Mouse (Mus musculus): ENCODE results near the gene Rasd2. TPM values are rescaled to one million over a fixed set of nuclear protein-coding genes. Genes with fewer than 3 reads are reported as not detected.

The Rasd2 gene
- polyA plus RNA-seq, 1 experiment from 2014 or later = 0.05 TPM

- no peaks in the 10 kb centered on the region; the same call in none of the 2 replicates for H3K4me1 ChIP-seq (replicated peaks; ENCODE audit: control insufficient read depth, insufficient read depth, low read length)
- H3K4me3 ChIP-seq (ENCODE audit: low read depth, low read length) = peak overlapping the region; percentile 51
- no peaks in the 10 kb centered on the region for H3K36me3 ChIP-seq (ENCODE audit: control insufficient read depth, insufficient read depth, low read length)
- no peaks in the 10 kb centered on the region for H3K9me3 ChIP-seq (ENCODE audit: control insufficient read depth, low read length)
- DNase-seq (ENCODE audit: low spot score) (no peak), ATAC-seq (replicated peaks; ENCODE audit: low FRiP score) (peak; percentile 44; the same call in 1 of the 2 replicates)
- peak overlapping the region; percentile 93 for H3K4me2 ChIP-seq
- under 1% methylated on average over 36 of the region's 36 CpGs for WGBS
- H3K27me3 ChIP-seq (replicated peaks; ENCODE audit: control insufficient read depth, insufficient read depth, low read length) = peaks cover 64% of the 10 kb centered on the region
- no peak overlapping the region for H3K27ac ChIP-seq (ENCODE audit: low read depth, low read length)
- no peak overlapping the region for H3K9ac ChIP-seq (ENCODE audit: low read depth, low read length)
Observed at GRCm38 (mm10) chr8:75213307-75213651, 465 bp upstream of the Rasd2 start.

- peaks cover 64% of the 10 kb centered on the region for H3K27me3 ChIP-seq (replicated peaks; ENCODE audit: control insufficient read depth, insufficient read depth, low read length)
- H3K4me3 ChIP-seq (ENCODE audit: low read depth, low read length) = no peak overlapping the region
- DNase-seq (ENCODE audit: low spot score) = no peak
- no peaks in the 10 kb centered on the region; the same call in none of the 2 replicates for H3K4me1 ChIP-seq (replicated peaks; ENCODE audit: control insufficient read depth, insufficient read depth, low read length)
- no peaks in the 10 kb centered on the region for H3K9me3 ChIP-seq (ENCODE audit: control insufficient read depth, low read length)
- no peak overlapping the region for H3K9ac ChIP-seq (ENCODE audit: low read depth, low read length)
- H3K27ac ChIP-seq (ENCODE audit: low read depth, low read length) = no peak overlapping the region
- WGBS = 50% methylated on average over 1 of the region's 1 CpGs
- no peaks in the 10 kb centered on the region for H3K36me3 ChIP-seq (ENCODE audit: control insufficient read depth, insufficient read depth, low read length)
- H3K4me2 ChIP-seq = no peak overlapping the region
- ATAC-seq (replicated peaks; ENCODE audit: low FRiP score) = no peak
Observed at GRCm38 (mm10) chr8:75215046-75215445, 1.3 kb downstream of the Rasd2 start.

- peaks cover 60% of the 10 kb centered on the region for H3K27me3 ChIP-seq (replicated peaks; ENCODE audit: control insufficient read depth, insufficient read depth, low read length)
- no peak overlapping the region for H3K9ac ChIP-seq (ENCODE audit: low read depth, low read length)
- no peak overlapping the region for H3K4me2 ChIP-seq
- no peak for DNase-seq (ENCODE audit: low spot score)
- ATAC-seq (replicated peaks; ENCODE audit: low FRiP score) = no peak
- H3K9me3 ChIP-seq (ENCODE audit: control insufficient read depth, low read length) = no peaks in the 10 kb centered on the region
- no peaks in the 10 kb centered on the region for H3K36me3 ChIP-seq (ENCODE audit: control insufficient read depth, insufficient read depth, low read length)
- WGBS = 25% methylated on average over 5 of the region's 5 CpGs
- no peaks in the 10 kb centered on the region; the same call in none of the 2 replicates for H3K4me1 ChIP-seq (replicated peaks; ENCODE audit: control insufficient read depth, insufficient read depth, low read length)
- no peak overlapping the region for H3K27ac ChIP-seq (ENCODE audit: low read depth, low read length)
- H3K4me3 ChIP-seq (ENCODE audit: low read depth, low read length) = no peak overlapping the region
Observed at GRCm38 (mm10) chr8:75215931-75216330, 2.2 kb downstream of the Rasd2 start.

GRCm38 (mm10) chr8:75216886-75217285, 3.1 kb downstream of the Rasd2 start:
- ATAC-seq (replicated peaks; ENCODE audit: low FRiP score) = no peak
- DNase-seq (ENCODE audit: low spot score) = no peak
- no peak overlapping the region for H3K4me3 ChIP-seq (ENCODE audit: low read depth, low read length)
- no peak overlapping the region for H3K9ac ChIP-seq (ENCODE audit: low read depth, low read length)
- no peaks in the 10 kb centered on the region for H3K36me3 ChIP-seq (ENCODE audit: control insufficient read depth, insufficient read depth, low read length)
- WGBS = 81% methylated on average over 8 of the region's 8 CpGs
- H3K4me2 ChIP-seq = no peak overlapping the region
- H3K27ac ChIP-seq (ENCODE audit: low read depth, low read length) = no peak overlapping the region
- no peaks in the 10 kb centered on the region for H3K9me3 ChIP-seq (ENCODE audit: control insufficient read depth, low read length)
- H3K27me3 ChIP-seq (replicated peaks; ENCODE audit: control insufficient read depth, insufficient read depth, low read length) = peaks cover 52% of the 10 kb centered on the region
- no peaks in the 10 kb centered on the region; the same call in none of the 2 replicates for H3K4me1 ChIP-seq (replicated peaks; ENCODE audit: control insufficient read depth, insufficient read depth, low read length)

GRCm38 (mm10) chr8:75217969-75218368, 4.2 kb downstream of the Rasd2 start:
- H3K27me3 ChIP-seq (replicated peaks; ENCODE audit: control insufficient read depth, insufficient read depth, low read length) = peaks cover 41% of the 10 kb centered on the region
- no peaks in the 10 kb centered on the region; the same call in none of the 2 replicates for H3K4me1 ChIP-seq (replicated peaks; ENCODE audit: control insufficient read depth, insufficient read depth, low read length)
- 11% methylated on average over 4 of the region's 4 CpGs for WGBS
- H3K9ac ChIP-seq (ENCODE audit: low read depth, low read length) = no peak overlapping the region
- no peak overlapping the region for H3K4me3 ChIP-seq (ENCODE audit: low read depth, low read length)
- no peak for DNase-seq (ENCODE audit: low spot score)
- no peaks in the 10 kb centered on the region for H3K9me3 ChIP-seq (ENCODE audit: control insufficient read depth, low read length)
- no peak overlapping the region for H3K4me2 ChIP-seq
- ATAC-seq (replicated peaks; ENCODE audit: low FRiP score) = no peak
- no peak overlapping the region for H3K27ac ChIP-seq (ENCODE audit: low read depth, low read length)
- no peaks in the 10 kb centered on the region for H3K36me3 ChIP-seq (ENCODE audit: control insufficient read depth, insufficient read depth, low read length)

GRCm38 (mm10) chr8:75219877-75220738, 6.4 kb downstream of the Rasd2 start:
- H3K4me2 ChIP-seq = no peak overlapping the region
- H3K27me3 ChIP-seq (replicated peaks; ENCODE audit: control insufficient read depth, insufficient read depth, low read length) = peaks cover 20% of the 10 kb centered on the region
- no peak overlapping the region for H3K27ac ChIP-seq (ENCODE audit: low read depth, low read length)
- 59% methylated on average over 5 of the region's 5 CpGs for WGBS
- no peaks in the 10 kb centered on the region for H3K4me1 ChIP-seq (replicated peaks; ENCODE audit: control insufficient read depth, insufficient read depth, low read length)
- H3K9me3 ChIP-seq (ENCODE audit: control insufficient read depth, low read length) = no peaks in the 10 kb centered on the region
- H3K36me3 ChIP-seq (ENCODE audit: control insufficient read depth, insufficient read depth, low read length) = no peaks in the 10 kb centered on the region
- DNase-seq (ENCODE audit: low spot score) (peak; percentile 15), ATAC-seq (replicated peaks; ENCODE audit: low FRiP score) (no peak)
- no peak overlapping the region for H3K4me3 ChIP-seq (ENCODE audit: low read depth, low read length)
- H3K9ac ChIP-seq (ENCODE audit: low read depth, low read length) = no peak overlapping the region

GRCm38 (mm10) chr8:75222665-75223064, 8.9 kb downstream of the Rasd2 start:
- ATAC-seq (replicated peaks; ENCODE audit: low FRiP score) (no peak), DNase-seq (ENCODE audit: low spot score) (no peak)
- Histone ChIP-seq H3K27ac (ENCODE audit: low read depth, low read length) (no peak overlapping the region), H3K4me3 (ENCODE audit: low read depth, low read length) (no peak overlapping the region), H3K36me3 (ENCODE audit: control insufficient read depth, insufficient read depth, low read length) (no peaks in the 10 kb centered on the region), H3K4me1 (replicated peaks; ENCODE audit: control insufficient read depth, insufficient read depth, low read length) (no peaks in the 10 kb centered on the region), H3K9ac (ENCODE audit: low read depth, low read length) (no peak overlapping the region), H3K4me2 (no peak overlapping the region), H3K27me3 (replicated peaks; ENCODE audit: control insufficient read depth, insufficient read depth, low read length) (no peaks in the 10 kb centered on the region), H3K9me3 (ENCODE audit: control insufficient read depth, low read length) (no peaks in the 10 kb centered on the region)
- 80% methylated on average over 5 of the region's 5 CpGs for WGBS

GRCm38 (mm10) chr8:75226773-75227172, 13.0 kb downstream of the Rasd2 start:
- 58% methylated on average over 2 of the region's 2 CpGs for WGBS
- Histone ChIP-seq H3K27me3 (replicated peaks; ENCODE audit: control insufficient read depth, insufficient read depth, low read length) (no peaks in the 10 kb centered on the region), H3K4me1 (replicated peaks; ENCODE audit: control insufficient read depth, insufficient read depth, low read length) (no peaks in the 10 kb centered on the region), H3K36me3 (ENCODE audit: control insufficient read depth, insufficient read depth, low read length) (no peaks in the 10 kb centered on the region), H3K4me3 (ENCODE audit: low read depth, low read length) (no peak overlapping the region), H3K9ac (ENCODE audit: low read depth, low read length) (no peak overlapping the region), H3K27ac (ENCODE audit: low read depth, low read length) (no peak overlapping the region), H3K4me2 (no peak overlapping the region), H3K9me3 (ENCODE audit: control insufficient read depth, low read length) (no peaks in the 10 kb centered on the region)
- DNase-seq (ENCODE audit: low spot score) (no peak), ATAC-seq (replicated peaks; ENCODE audit: low FRiP score) (no peak)
